Mouse (Mus musculus) G1E (cell line): ENCODE measurements around the gene Myo18a.

Experiments
- CTCF ChIP-seq: IDR thresholded peaks from 2 replicates; pipeline ENCODE4 v1.5.1; 2012; ENCODE audit warnings: low read depth, low read length, inconsistent platforms, mixed read lengths
- GATA1 ChIP-seq: IDR thresholded peaks from 2 replicates; pipeline ENCODE4 v1.6.1; 2012; ENCODE audit warnings: borderline replicate concordance, low read length, inconsistent platforms, mixed read lengths
- GATA2 ChIP-seq: IDR thresholded peaks from 2 replicates; pipeline ENCODE4 v1.6.1; 2012; ENCODE audit warnings: low read depth, low read length, inconsistent platforms, borderline replicate concordance
- POLR2AphosphoS5 ChIP-seq: IDR thresholded peaks from 2 replicates; pipeline ENCODE4 v1.6.1; 2012; ENCODE audit warnings: low read depth, low read length, inconsistent platforms; ENCODE audit not compliant: insufficient replicate concordance
- TAL1 ChIP-seq: conservative IDR thresholded peaks from 2 replicates; pipeline ENCODE4 v1.6.1; 2012; ENCODE audit warnings: low read depth, low read length, inconsistent platforms, mixed read lengths

- TF ChIP-seq CTCF, result no peak
- TF ChIP-seq GATA1, result no peak
- TF ChIP-seq TAL1, result no peak
- TF ChIP-seq POLR2AphosphoS5, result no peak
- TF ChIP-seq GATA2, result no peak
Measured at GRCm38 (mm10) chr11:77896480-77896819, 133.4 kb downstream of the Myo18a start.
